Mouse (Mus musculus) heart, embryonic 11.5 days (tissue): ENCODE data around the gene Alkbh6. TPM values are rescaled to one million over a fixed set of nuclear protein-coding genes. Genes with fewer than 3 reads are reported as not detected.
A peak's percentile ranks its signal among the peaks of the same experiment; 100 is the strongest.

Experiments
- ATAC-seq: fragments of 200-750 bp; cut with Nextera tagmentation; replicated peaks from 2 replicates; pipeline ENCODE4 v1.8.0; 2017; ENCODE audit warnings: moderate library complexity; ENCODE audit not compliant: insufficient number of reproducible peaks, low FRiP score, low TSS enrichment
- H3K27ac ChIP-seq: fragments of 300-500 bp; sonication (generic); 2 replicates; pipeline ENCODE4 v1.5.1; 2014; ENCODE audit warnings: mild to moderate bottlenecking, low read depth, low read length
- H3K27me3 ChIP-seq: fragments of 300-500 bp; sonication (generic); 2 replicates; pipeline ENCODE4 v1.6.1; 2014; ENCODE audit warnings: mild to moderate bottlenecking, low read length, mixed read lengths; ENCODE audit not compliant: control insufficient read depth, insufficient read depth
- H3K36me3 ChIP-seq: fragments of 300-500 bp; sonication (generic); 2 replicates; pipeline ENCODE4 v1.6.1; 2014; ENCODE audit warnings: mild to moderate bottlenecking, low read length, moderate library complexity, mixed read lengths; ENCODE audit not compliant: control insufficient read depth, insufficient read depth
- H3K4me1 ChIP-seq: fragments of 300-500 bp; sonication (generic); 2 replicates; pipeline ENCODE4 v1.6.1; 2014; ENCODE audit warnings: low read length; ENCODE audit not compliant: control insufficient read depth, insufficient read depth
- H3K4me2 ChIP-seq: fragments of 300-500 bp; sonication (generic); 2 replicates; pipeline ENCODE4 v1.6.1; 2014; ENCODE audit warnings: mild to moderate bottlenecking, moderate library complexity
- H3K4me3 ChIP-seq: fragments of 300-500 bp; sonication (generic); 2 replicates; pipeline ENCODE4 v1.5.1; 2014; ENCODE audit warnings: low read depth, low read length
- H3K9ac ChIP-seq: fragments of 300-500 bp; sonication (generic); 2 replicates; pipeline ENCODE4 v1.6.1; 2014; ENCODE audit warnings: mild to moderate bottlenecking, low read depth, low read length, moderate library complexity
- H3K9me3 ChIP-seq: fragments of 300-500 bp; sonication (generic); replicated peaks from 2 replicates; pipeline ENCODE4 v1.6.1; 2016; ENCODE audit warnings: low read length; ENCODE audit not compliant: control insufficient read depth
- WGBS: fragments of 180-500 bp; shearing (Covaris S2); extraction: QIAGEN DNeasy Blood & Tissue Kit; methylation state at CpG from one replicate; pipeline ENCODE4 v1.1.7; 2014; ENCODE audit not compliant: insufficient replicate concordance; 5-methylcytosine and 5-hydroxymethylcytosine counted together
- polyA plus RNA-seq: library from polyadenylated mRNA; unstranded; fragments of >200 nt; fragmentation: Nextera tagmentation; extraction: Ambion mirVana; gene quantifications from 2 replicates; pipeline ENCODE4 v1.2.1, GENCODE M21; 2014

The Alkbh6 gene
- polyA plus RNA-seq, result 65.5 and 66.1 TPM in 2 replicates

- H3K4me3 ChIP-seq, result peak within 1 kb of the TSS; percentile 62
- H3K36me3 ChIP-seq, result peaks cover 8% of the 10 kb centered on the region
- peaks cover 8% of the 10 kb centered on the region for H3K4me1 ChIP-seq
- 4% methylated on average over 27 of the region's 27 CpGs for WGBS
- ATAC-seq, result peak; percentile 98
- peak within 1 kb of the TSS; percentile 65 for H3K9ac ChIP-seq
- H3K4me2 ChIP-seq, result peak within 1 kb of the TSS; percentile 86
- no peaks in the 10 kb centered on the region for H3K27me3 ChIP-seq
- H3K9me3 ChIP-seq, result no peaks in the 10 kb centered on the region
- peak within 1 kb of the TSS; percentile 66 for H3K27ac ChIP-seq
Observed at GRCm38 (mm10) chr7:30308076-30309005, at the start of gene Alkbh6. TSS of gene Alkbh6 (plus strand) at chr7:30308717.

DNA sequence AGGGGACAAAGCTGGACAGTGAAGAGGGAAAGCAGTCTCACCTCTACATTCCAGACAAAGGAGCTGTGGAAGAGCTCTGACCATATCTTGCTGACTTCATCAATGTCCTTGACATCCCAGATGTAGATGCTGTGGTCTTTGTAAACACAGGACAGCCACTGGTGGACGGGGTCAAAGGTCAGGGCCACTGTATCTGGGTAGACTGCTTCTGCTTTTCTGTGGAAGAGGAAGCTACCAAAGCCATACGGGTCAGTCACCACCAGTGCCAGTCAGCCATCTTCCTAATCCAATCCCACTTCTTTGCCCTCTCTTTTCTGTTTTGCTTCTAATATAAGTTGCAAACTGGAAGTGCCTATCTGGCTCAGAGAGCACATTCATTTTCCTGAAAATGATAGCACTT, 43.5 kb upstream of the Alkbh6 start:
- Histone ChIP-seq H3K9ac (no peak overlapping the region), H3K27me3 (no peaks in the 10 kb centered on the region), H3K4me1 (peaks cover 4% of the 10 kb centered on the region; the same call in 1 of the 2 replicates), H3K27ac (no peak overlapping the region), H3K4me3 (no peak overlapping the region), H3K36me3 (no peaks in the 10 kb centered on the region; the same call in none of the 2 replicates), H3K4me2 (no peak overlapping the region), H3K9me3 (no peaks in the 10 kb centered on the region)
- WGBS, result 71% methylated on average over 2 of the region's 2 CpGs
- ATAC-seq, result no peak

GRCm38 (mm10) chr7:30265531-30265930, 43.0 kb upstream of the Alkbh6 start:
- WGBS, result 95% methylated on average over 5 of the region's 5 CpGs
- H3K27ac ChIP-seq, result no peak overlapping the region
- no peak overlapping the region for H3K4me3 ChIP-seq
- no peak overlapping the region for H3K4me2 ChIP-seq
- H3K9ac ChIP-seq, result no peak overlapping the region
- no peak for ATAC-seq
- H3K9me3 ChIP-seq, result no peaks in the 10 kb centered on the region
- no peaks in the 10 kb centered on the region; the same call in none of the 2 replicates for H3K36me3 ChIP-seq
- peaks cover 4% of the 10 kb centered on the region; the same call in 1 of the 2 replicates for H3K4me1 ChIP-seq
- no peaks in the 10 kb centered on the region for H3K27me3 ChIP-seq

- Histone ChIP-seq H3K4me3 (no peak overlapping the region), H3K9me3 (no peaks in the 10 kb centered on the region), H3K27me3 (no peaks in the 10 kb centered on the region), H3K36me3 (peaks cover 2% of the 10 kb centered on the region), H3K9ac (no peak overlapping the region), H3K27ac (no peak overlapping the region), H3K4me2 (no peak overlapping the region), H3K4me1 (peaks cover 4% of the 10 kb centered on the region; the same call in 1 of the 2 replicates)
- 89% methylated on average over 7 of the region's 7 CpGs for WGBS
- no peak for ATAC-seq
Observed at GRCm38 (mm10) chr7:30265935-30266334, 42.6 kb upstream of the Alkbh6 start.

GRCm38 (mm10) chr7:30266780-30267179, 41.7 kb upstream of the Alkbh6 start:
- no peak overlapping the region for H3K4me2 ChIP-seq
- H3K4me3 ChIP-seq, result no peak overlapping the region
- WGBS, result 45% methylated on average over 3 of the region's 3 CpGs
- no peaks in the 10 kb centered on the region for H3K9me3 ChIP-seq
- H3K27me3 ChIP-seq, result no peaks in the 10 kb centered on the region
- peaks cover 7% of the 10 kb centered on the region for H3K36me3 ChIP-seq
- no peak overlapping the region for H3K9ac ChIP-seq
- no peak for ATAC-seq
- H3K4me1 ChIP-seq, result peaks cover 4% of the 10 kb centered on the region; the same call in 1 of the 2 replicates
- H3K27ac ChIP-seq, result peak overlapping the region; percentile 24; the same call in 1 of the 2 replicates

DNA sequence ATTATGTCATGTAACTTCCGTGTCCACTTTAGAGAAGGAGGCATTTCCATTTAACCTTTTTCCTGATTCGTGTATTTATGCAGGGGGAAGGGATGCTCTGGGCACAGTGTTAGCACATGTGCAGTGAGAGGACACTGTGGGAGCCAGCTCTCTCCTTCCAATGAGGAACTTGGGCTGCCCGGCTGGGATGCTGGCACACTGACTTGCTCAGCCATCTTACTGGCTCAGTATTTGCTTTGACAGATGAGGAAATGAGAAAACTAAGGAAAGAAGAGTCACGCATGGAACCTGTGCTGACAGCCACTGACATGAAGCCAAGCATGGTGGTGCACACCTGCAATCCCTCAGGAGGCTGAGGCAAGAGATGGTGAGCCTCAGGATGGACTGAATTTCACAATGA, 38.9 kb upstream of the Alkbh6 start:
- no peak overlapping the region for H3K4me3 ChIP-seq
- H3K4me1 ChIP-seq, result peaks cover 7% of the 10 kb centered on the region
- H3K9me3 ChIP-seq, result no peaks in the 10 kb centered on the region
- H3K4me2 ChIP-seq, result no peak overlapping the region
- WGBS, result 80% methylated on average over 4 of the region's 4 CpGs
- no peaks in the 10 kb centered on the region for H3K27me3 ChIP-seq
- ATAC-seq, result no peak
- no peak overlapping the region for H3K27ac ChIP-seq
- peaks cover 7% of the 10 kb centered on the region for H3K36me3 ChIP-seq
- no peak overlapping the region for H3K9ac ChIP-seq

DNA sequence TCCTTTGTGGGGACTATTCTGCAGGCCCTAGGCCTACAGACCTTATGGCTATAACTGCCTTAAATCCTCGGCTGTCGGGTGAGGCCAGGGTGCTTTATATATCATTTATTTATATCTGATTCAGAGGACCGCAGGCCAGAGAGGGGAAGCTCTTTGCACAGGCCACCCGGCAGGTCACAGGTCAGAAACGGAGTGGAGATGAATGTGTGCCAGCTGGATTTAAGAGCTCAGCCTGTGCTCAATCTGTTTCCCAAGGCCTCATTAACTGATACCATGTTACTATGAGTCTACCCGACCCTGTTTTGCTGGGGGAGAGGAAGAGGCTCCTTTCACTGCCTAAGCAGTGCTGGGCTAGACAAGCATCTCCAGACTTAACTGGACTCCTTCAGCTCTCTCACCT, 34.1 kb upstream of the Alkbh6 start:
- no peak overlapping the region for H3K9ac ChIP-seq
- WGBS, result 72% methylated on average over 6 of the region's 6 CpGs
- H3K4me1 ChIP-seq, result peaks cover 12% of the 10 kb centered on the region
- H3K36me3 ChIP-seq, result peaks cover 7% of the 10 kb centered on the region; the same call in 1 of the 2 replicates
- no peak overlapping the region for H3K4me2 ChIP-seq
- no peaks in the 10 kb centered on the region for H3K9me3 ChIP-seq
- ATAC-seq, result no peak
- no peaks in the 10 kb centered on the region for H3K27me3 ChIP-seq
- no peak overlapping the region for H3K4me3 ChIP-seq
- no peak overlapping the region for H3K27ac ChIP-seq

- Histone ChIP-seq H3K27ac (no peak overlapping the region), H3K4me2 (peak overlapping the region; percentile 79), H3K9ac (no peak overlapping the region), H3K36me3 (no peaks in the 10 kb centered on the region), H3K4me1 (peaks cover 13% of the 10 kb centered on the region), H3K9me3 (no peaks in the 10 kb centered on the region), H3K4me3 (peak overlapping the region; percentile 87), H3K27me3 (no peaks in the 10 kb centered on the region)
- no peak for ATAC-seq
- 67% methylated on average over 2 of the region's 2 CpGs for WGBS
Observed at GRCm38 (mm10) chr7:30278911-30279310, 29.6 kb upstream of the Alkbh6 start.
